Mouse (Mus musculus): ENCODE results near the gene Ensa.
"Not testable (repeated sequence)": the region's sequence is repeated elsewhere in the genome, so short reads cannot be mapped to it uniquely, and the experiment has no call there.

Ensa gene

GRCm38 (mm10) chr3:95661945-95662715, 37.3 kb downstream of the Ensa start:
- ATAC-seq (ENCODE audit: insufficient number of reproducible peaks, low FRiP score, low TSS enrichment) = no peak

- ATAC-seq (ENCODE audit: insufficient number of reproducible peaks, low FRiP score, low TSS enrichment) = no peak
Observed at GRCm38 (mm10) chr3:95662724-95663449, 38.1 kb downstream of the Ensa start.

GRCm38 (mm10) chr3:95663486-95663885, 38.7 kb downstream of the Ensa start:
- no peak for ATAC-seq (ENCODE audit: insufficient number of reproducible peaks, low FRiP score, low TSS enrichment)

- ATAC-seq (ENCODE audit: insufficient number of reproducible peaks, low FRiP score, low TSS enrichment) = no peak
Observed at GRCm38 (mm10) chr3:95663969-95664608, 39.3 kb downstream of the Ensa start.

- ATAC-seq (ENCODE audit: insufficient number of reproducible peaks, low FRiP score, low TSS enrichment) = no peak
Observed at GRCm38 (mm10) chr3:95664940-95665352, 40.2 kb downstream of the Ensa start.

GRCm38 (mm10) chr3:95666124-95666844, 41.5 kb downstream of the Ensa start:
- no peak for ATAC-seq (ENCODE audit: insufficient number of reproducible peaks, low FRiP score, low TSS enrichment)

- no peak for ATAC-seq (ENCODE audit: insufficient number of reproducible peaks, low FRiP score, low TSS enrichment)
Observed at GRCm38 (mm10) chr3:95667521-95667920, 42.7 kb downstream of the Ensa start.

GRCm38 (mm10) chr3:95668026-95668425, 43.2 kb downstream of the Ensa start:
- no peak for ATAC-seq (ENCODE audit: insufficient number of reproducible peaks, low FRiP score, low TSS enrichment)

- no peak for ATAC-seq (ENCODE audit: insufficient number of reproducible peaks, low FRiP score, low TSS enrichment)
Observed at GRCm38 (mm10) chr3:95668589-95669308, 44.0 kb downstream of the Ensa start.

- ATAC-seq (ENCODE audit: insufficient number of reproducible peaks, low FRiP score, low TSS enrichment) = no peak
Observed at GRCm38 (mm10) chr3:95669309-95669665, 44.5 kb downstream of the Ensa start.

- not testable (repeated sequence) for ATAC-seq (ENCODE audit: insufficient number of reproducible peaks, low FRiP score, low TSS enrichment)
Observed at GRCm38 (mm10) chr3:95670419-95670818, 45.6 kb downstream of the Ensa start.

GRCm38 (mm10) chr3:95671201-95671600, 46.4 kb downstream of the Ensa start:
- no peak for ATAC-seq (ENCODE audit: insufficient number of reproducible peaks, low FRiP score, low TSS enrichment)

GRCm38 (mm10) chr3:95672461-95672860, 47.7 kb downstream of the Ensa start:
- ATAC-seq (ENCODE audit: insufficient number of reproducible peaks, low FRiP score, low TSS enrichment) = no peak

- no peak for ATAC-seq (ENCODE audit: insufficient number of reproducible peaks, low FRiP score, low TSS enrichment)
Observed at GRCm38 (mm10) chr3:95672861-95673706, 48.3 kb downstream of the Ensa start.

GRCm38 (mm10) chr3:95673707-95674211, 49.0 kb downstream of the Ensa start:
- ATAC-seq (ENCODE audit: insufficient number of reproducible peaks, low FRiP score, low TSS enrichment) = no peak

GRCm38 (mm10) chr3:95674236-95674635, 49.4 kb downstream of the Ensa start:
- ATAC-seq (ENCODE audit: insufficient number of reproducible peaks, low FRiP score, low TSS enrichment) = no peak

- ATAC-seq (ENCODE audit: insufficient number of reproducible peaks, low FRiP score, low TSS enrichment) = no peak
Observed at GRCm38 (mm10) chr3:95674812-95675211, 50.0 kb downstream of the Ensa start.

GRCm38 (mm10) chr3:95675301-95676092, 50.7 kb downstream of the Ensa start:
- peak; percentile 52; the same call in 1 of the 2 replicates for ATAC-seq (ENCODE audit: insufficient number of reproducible peaks, low FRiP score, low TSS enrichment)
